Mouse (Mus musculus): ENCODE data around the gene Pagr1a. TPM values are rescaled to one million over a fixed set of nuclear protein-coding genes. Genes with fewer than 3 reads are reported as not detected.
A peak's percentile ranks its signal among the peaks of the same experiment; 100 is the strongest.

Gene Pagr1a
- polyA plus RNA-seq, 1 experiment: 17.6 TPM

- DNase-seq: no peak
- WGBS: 78% methylated on average over 2 of the region's 2 CpGs
- no peaks in the 10 kb centered on the region for H3K36me3 ChIP-seq (ENCODE audit: control insufficient read depth, insufficient read depth, low read length)
- H3K4me1 ChIP-seq (ENCODE audit: control insufficient read depth, insufficient read depth, low read length): peaks cover 5% of the 10 kb centered on the region; the same call in 1 of the 2 replicates
- no peak overlapping the region for H3K27ac ChIP-seq (ENCODE audit: insufficient read depth, low read depth, low read length)
- H3K27me3 ChIP-seq (replicated peaks; ENCODE audit: control insufficient read depth, insufficient read depth, low read length): no peaks in the 10 kb centered on the region
- TF ChIP-seq POLR2A (IDR thresholded peaks at IDR 0.05; ENCODE audit: low read depth, low read length): no peak
- TF ChIP-seq CTCF (conservative IDR thresholded peaks at IDR 0.05; ENCODE audit: insufficient read depth, insufficient read length, low read depth, low read length): no peak
- no peak overlapping the region for H3K4me3 ChIP-seq (ENCODE audit: insufficient read depth, low read depth, low read length)
These were observed 5.4 kb downstream of the Pagr1a start for GRCm38 (mm10) chr7:127011717-127012116.

GRCm38 (mm10) chr7:127011051-127011450 is 6.1 kb downstream of the Pagr1a start:
- TF ChIP-seq POLR2A (IDR thresholded peaks at IDR 0.05; ENCODE audit: low read depth, low read length) (no peak), CTCF (conservative IDR thresholded peaks at IDR 0.05; ENCODE audit: insufficient read depth, insufficient read length, low read depth, low read length) (no peak)
- WGBS: 90% methylated on average over 2 of the region's 2 CpGs
- peaks cover 5% of the 10 kb centered on the region; the same call in 1 of the 2 replicates for H3K4me1 ChIP-seq (ENCODE audit: control insufficient read depth, insufficient read depth, low read length)
- no peak overlapping the region for H3K27ac ChIP-seq (ENCODE audit: insufficient read depth, low read depth, low read length)
- no peak for DNase-seq
- H3K4me3 ChIP-seq (ENCODE audit: insufficient read depth, low read depth, low read length): no peak overlapping the region
- H3K36me3 ChIP-seq (ENCODE audit: control insufficient read depth, insufficient read depth, low read length): no peaks in the 10 kb centered on the region
- no peaks in the 10 kb centered on the region for H3K27me3 ChIP-seq (replicated peaks; ENCODE audit: control insufficient read depth, insufficient read depth, low read length)

- 65% methylated on average over 17 of the region's 17 CpGs for WGBS
- TF ChIP-seq CTCF (conservative IDR thresholded peaks at IDR 0.05; ENCODE audit: insufficient read depth, insufficient read length, low read depth, low read length) (no peak), POLR2A (IDR thresholded peaks at IDR 0.05; ENCODE audit: low read depth, low read length) (no peak)
- Histone ChIP-seq H3K36me3 (ENCODE audit: control insufficient read depth, insufficient read depth, low read length) (no peaks in the 10 kb centered on the region), H3K4me1 (ENCODE audit: control insufficient read depth, insufficient read depth, low read length) (peaks cover 8% of the 10 kb centered on the region; the same call in 1 of the 2 replicates), H3K27ac (ENCODE audit: insufficient read depth, low read depth, low read length) (peak overlapping the region; percentile 66), H3K27me3 (replicated peaks; ENCODE audit: control insufficient read depth, insufficient read depth, low read length) (no peaks in the 10 kb centered on the region), H3K4me3 (ENCODE audit: insufficient read depth, low read depth, low read length) (no peak overlapping the region)
- DNase-seq: no peak
These were observed 7.7 kb downstream of the Pagr1a start for GRCm38 (mm10) chr7:127009307-127010085.

GRCm38 (mm10) chr7:127008239-127009019 is 8.7 kb downstream of the Pagr1a start:
- Histone ChIP-seq H3K4me1 (ENCODE audit: control insufficient read depth, insufficient read depth, low read length) (peaks cover 9% of the 10 kb centered on the region; the same call in 1 of the 2 replicates), H3K36me3 (ENCODE audit: control insufficient read depth, insufficient read depth, low read length) (no peaks in the 10 kb centered on the region), H3K4me3 (ENCODE audit: insufficient read depth, low read depth, low read length) (no peak overlapping the region), H3K27me3 (replicated peaks; ENCODE audit: control insufficient read depth, insufficient read depth, low read length) (no peaks in the 10 kb centered on the region), H3K27ac (ENCODE audit: insufficient read depth, low read depth, low read length) (peak overlapping the region; percentile 66)
- no peak for TF ChIP-seq POLR2A (IDR thresholded peaks at IDR 0.05; ENCODE audit: low read depth, low read length)
- TF ChIP-seq CTCF (conservative IDR thresholded peaks at IDR 0.05; ENCODE audit: insufficient read depth, insufficient read length, low read depth, low read length): no peak
- WGBS: 55% methylated on average over 9 of the region's 9 CpGs
- peak; percentile 67 for DNase-seq

- no peaks in the 10 kb centered on the region for H3K36me3 ChIP-seq (ENCODE audit: control insufficient read depth, insufficient read depth, low read length)
- H3K27ac ChIP-seq (ENCODE audit: insufficient read depth, low read depth, low read length): no peak overlapping the region
- no peaks in the 10 kb centered on the region for H3K27me3 ChIP-seq (replicated peaks; ENCODE audit: control insufficient read depth, insufficient read depth, low read length)
- 0 out of 2 replicates have a peak, but pooled peaks cover 6% of the 10 kb centered on the region for H3K4me1 ChIP-seq (ENCODE audit: control insufficient read depth, insufficient read depth, low read length)
- no peak for TF ChIP-seq POLR2A (IDR thresholded peaks at IDR 0.05; ENCODE audit: low read depth, low read length)
- no peak for DNase-seq
- 85% methylated on average over 6 of the region's 6 CpGs for WGBS
- no peak overlapping the region for H3K4me3 ChIP-seq (ENCODE audit: insufficient read depth, low read depth, low read length)
These were observed 9.7 kb downstream of the Pagr1a start for GRCm38 (mm10) chr7:127007313-127008024.

GRCm38 (mm10) chr7:127004122-127004875 is 12.9 kb downstream of the Pagr1a start:
- H3K4me1 ChIP-seq (ENCODE audit: control insufficient read depth, insufficient read depth, low read length): 0 out of 2 replicates have a peak, but pooled peaks cover 6% of the 10 kb centered on the region
- 64% methylated on average over 4 of the region's 4 CpGs for WGBS
- H3K27me3 ChIP-seq (replicated peaks; ENCODE audit: control insufficient read depth, insufficient read depth, low read length): no peaks in the 10 kb centered on the region
- H3K4me3 ChIP-seq (ENCODE audit: insufficient read depth, low read depth, low read length): no peak overlapping the region
- TF ChIP-seq POLR2A (IDR thresholded peaks at IDR 0.05; ENCODE audit: low read depth, low read length) (no peak), CTCF (conservative IDR thresholded peaks at IDR 0.05; ENCODE audit: insufficient read depth, insufficient read length, low read depth, low read length) (no peak)
- DNase-seq: no peak
- H3K27ac ChIP-seq (ENCODE audit: insufficient read depth, low read depth, low read length): no peak overlapping the region
- H3K36me3 ChIP-seq (ENCODE audit: control insufficient read depth, insufficient read depth, low read length): no peaks in the 10 kb centered on the region

Measured in kidney, adult 2 months (tissue).